Mouse (Mus musculus) stomach, embryonic 15.5 days (tissue): ENCODE data around the gene Gpr180. TPM values are rescaled to one million over a fixed set of nuclear protein-coding genes. Genes with fewer than 3 reads are reported as not detected.

Experiments used
- polyA plus RNA-seq: library from polyadenylated mRNA; unstranded; fragments of >200 nt; fragmentation: Nextera tagmentation; extraction: Ambion mirVana; gene quantifications from 2 replicates; pipeline ENCODE4 v1.2.1, GENCODE M21; 2015

The Gpr180 gene
- polyA plus RNA-seq, 1 experiment from 2014 or later = 55.7 TPM

Other genes with a start within 250 kb of the Gpr180 start
- gene Dct, start 84.9 kb upstream of the Gpr180 start, polyA plus RNA-seq = 1.8 TPM in 2 replicates
- gene Tgds, start 4.4 kb upstream of the Gpr180 start, polyA plus RNA-seq = 34.0 and 34.6 TPM in 2 replicates
- gene Sox21, start 99.9 kb downstream of the Gpr180 start, polyA plus RNA-seq = 6.2 TPM in 2 replicates
- gene Gm9376, start 129.8 kb downstream of the Gpr180 start, polyA plus RNA-seq = not detected in 2 replicates